Mouse (Mus musculus): ENCODE measurements around the gene Ranbp17. TPM values are rescaled to one million over a fixed set of nuclear protein-coding genes. Genes with fewer than 3 reads are reported as not detected.
A peak's percentile ranks its signal among the peaks of the same experiment; 100 is the strongest.

The Ranbp17 gene
- polyA plus RNA-seq, 2 experiments: 1.7 to 3.3 TPM

DNA sequence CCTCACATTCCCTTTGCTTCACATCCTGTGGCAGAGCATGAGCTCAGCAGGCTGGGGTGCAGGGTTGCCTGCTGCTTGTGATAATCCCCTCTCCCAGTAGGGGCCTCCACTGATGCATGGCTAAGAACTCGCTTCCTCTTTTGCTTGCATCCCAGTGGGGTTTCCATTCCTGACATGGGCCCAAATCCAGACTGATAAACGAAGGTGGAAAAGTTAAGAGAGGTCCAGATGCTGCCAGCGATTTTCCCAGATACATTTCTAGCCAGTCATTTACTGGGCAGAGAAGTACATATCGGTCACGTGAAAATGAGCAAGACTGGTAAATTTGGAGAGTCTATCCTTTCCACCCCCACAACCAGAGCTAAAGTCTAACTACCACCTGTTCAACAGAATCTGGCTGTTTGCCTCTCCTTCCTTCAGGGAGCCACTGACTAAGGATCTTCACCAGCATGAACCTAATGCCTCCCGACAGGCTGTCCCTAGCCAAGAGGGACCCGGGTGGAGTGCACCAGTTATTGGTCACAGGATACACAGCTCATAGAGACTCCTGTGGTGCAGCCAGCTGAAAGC lies 176.9 kb downstream of the Ranbp17 start:
- TF ChIP-seq CTCF (IDR thresholded peaks at IDR 0.05; ENCODE audit: low read depth) (peak; percentile 61), EP300 (IDR thresholded peaks at IDR 0.05; ENCODE audit: low read depth) (no peak)
- Histone ChIP-seq H3K9ac (replicated peaks) (no peak overlapping the region), H3K27me3 (ENCODE audit: control insufficient read depth, insufficient read depth, low read length) (no peaks in the 10 kb centered on the region), H3K9me3 (ENCODE audit: control insufficient read depth, low read length) (no peaks in the 10 kb centered on the region), H3K4me3 (ENCODE audit: insufficient read depth in 1 of 2, low read depth in 2 of 2, low read length in 2 of 2) (no peak overlapping the region), H3K27ac (no peak overlapping the region), H3K36me3 (replicated peaks; ENCODE audit: control insufficient read depth, insufficient read depth, low read depth) (no peaks in the 10 kb centered on the region), H3K4me1 (replicated peaks; ENCODE audit: control insufficient read depth in 2 of 2, insufficient read depth in 2 of 2, low read length in 1 of 2) (no peaks in the 10 kb centered on the region), H3K4me2 (ENCODE audit: low read depth) (no peak overlapping the region)
- DNase-seq (ENCODE audit: low read depth in 3 of 3, low spot score in 3 of 3) (no peak), ATAC-seq (ENCODE audit: insufficient read depth) (no peak)
- WGBS (ENCODE audit: insufficient replicate concordance): 44% methylated on average over 7 of the region's 7 CpGs

DNA sequence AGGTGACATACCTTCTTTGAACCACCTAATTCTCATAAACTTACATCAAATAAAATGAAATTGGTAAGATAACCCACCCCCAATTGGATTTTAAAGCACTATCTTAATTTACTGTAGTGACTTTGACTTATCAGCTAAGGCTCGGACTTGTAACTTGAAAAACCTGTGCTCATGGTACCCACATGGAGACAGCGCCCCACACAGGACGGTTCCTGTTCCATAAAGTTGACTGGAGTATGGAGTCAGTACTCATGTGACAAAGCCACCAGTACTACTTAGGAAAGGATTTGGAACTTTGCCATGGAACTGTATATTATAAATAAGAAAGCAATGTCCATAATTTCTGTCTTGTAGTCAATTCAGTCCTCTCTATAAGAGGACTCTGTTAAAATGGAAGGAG lies 177.9 kb downstream of the Ranbp17 start:
- WGBS (ENCODE audit: insufficient replicate concordance): 73% methylated on average over 3 of the region's 3 CpGs
- no peak for ATAC-seq (ENCODE audit: insufficient read depth)
- H3K9ac ChIP-seq (replicated peaks): no peak overlapping the region
- H3K27ac ChIP-seq: no peak overlapping the region
- no peak overlapping the region for H3K4me2 ChIP-seq (ENCODE audit: low read depth)
- no peak for TF ChIP-seq EP300 (IDR thresholded peaks at IDR 0.05; ENCODE audit: low read depth)
- no peak for TF ChIP-seq CTCF (IDR thresholded peaks at IDR 0.05; ENCODE audit: low read depth)
- H3K36me3 ChIP-seq (replicated peaks; ENCODE audit: control insufficient read depth, insufficient read depth, low read depth): no peaks in the 10 kb centered on the region
- no peak for DNase-seq (ENCODE audit: low read depth in 3 of 3, low spot score in 3 of 3)
- no peaks in the 10 kb centered on the region for H3K9me3 ChIP-seq (ENCODE audit: control insufficient read depth, low read length)
- H3K27me3 ChIP-seq (ENCODE audit: control insufficient read depth, insufficient read depth, low read length): no peaks in the 10 kb centered on the region
- no peak overlapping the region for H3K4me3 ChIP-seq (ENCODE audit: insufficient read depth in 1 of 2, low read depth in 2 of 2, low read length in 2 of 2)
- no peaks in the 10 kb centered on the region for H3K4me1 ChIP-seq (replicated peaks; ENCODE audit: control insufficient read depth in 2 of 2, insufficient read depth in 2 of 2, low read length in 1 of 2)

- H3K36me3 ChIP-seq (replicated peaks; ENCODE audit: control insufficient read depth, insufficient read depth, low read depth): no peaks in the 10 kb centered on the region
- 54% methylated on average over 5 of the region's 5 CpGs for WGBS (ENCODE audit: insufficient replicate concordance)
- H3K9ac ChIP-seq (replicated peaks): no peak overlapping the region
- H3K4me2 ChIP-seq (ENCODE audit: low read depth): no peak overlapping the region
- no peaks in the 10 kb centered on the region for H3K27me3 ChIP-seq (ENCODE audit: control insufficient read depth, insufficient read depth, low read length)
- H3K4me3 ChIP-seq (ENCODE audit: insufficient read depth in 1 of 2, low read depth in 2 of 2, low read length in 2 of 2): no peak overlapping the region
- no peak overlapping the region for H3K27ac ChIP-seq
- TF ChIP-seq EP300 (IDR thresholded peaks at IDR 0.05; ENCODE audit: low read depth) (no peak), CTCF (IDR thresholded peaks at IDR 0.05; ENCODE audit: low read depth) (no peak)
- ATAC-seq (ENCODE audit: insufficient read depth): no peak
- H3K9me3 ChIP-seq (ENCODE audit: control insufficient read depth, low read length): no peaks in the 10 kb centered on the region
- DNase-seq (ENCODE audit: low read depth in 3 of 3, low spot score in 3 of 3): no peak
- H3K4me1 ChIP-seq (replicated peaks; ENCODE audit: control insufficient read depth in 2 of 2, insufficient read depth in 2 of 2, low read length in 1 of 2): no peaks in the 10 kb centered on the region
These were observed 181.4 kb downstream of the Ranbp17 start for GRCm38 (mm10) chr11:33332137-33332536.

- H3K36me3 ChIP-seq (replicated peaks; ENCODE audit: control insufficient read depth, insufficient read depth, low read depth): no peaks in the 10 kb centered on the region
- no peak overlapping the region for H3K9ac ChIP-seq (replicated peaks)
- no peak for ATAC-seq (ENCODE audit: insufficient read depth)
These were observed 194.4 kb downstream of the Ranbp17 start for GRCm38 (mm10) chr11:33319006-33319611.

GRCm38 (mm10) chr11:33309566-33309965 lies 204.0 kb downstream of the Ranbp17 start:
- ATAC-seq (ENCODE audit: insufficient read depth) (no peak), DNase-seq (ENCODE audit: low read depth in 3 of 3, low spot score in 3 of 3) (no peak)
- WGBS (ENCODE audit: insufficient replicate concordance): 75% methylated on average over 4 of the region's 4 CpGs
- TF ChIP-seq CTCF (IDR thresholded peaks at IDR 0.05; ENCODE audit: low read depth): no peak
- TF ChIP-seq EP300 (IDR thresholded peaks at IDR 0.05; ENCODE audit: low read depth): no peak
- Histone ChIP-seq H3K4me2 (ENCODE audit: low read depth) (no peak overlapping the region), H3K9ac (replicated peaks) (no peak overlapping the region), H3K4me3 (ENCODE audit: insufficient read depth in 1 of 2, low read depth in 2 of 2, low read length in 2 of 2) (no peak overlapping the region), H3K36me3 (replicated peaks; ENCODE audit: control insufficient read depth, insufficient read depth, low read depth) (no peaks in the 10 kb centered on the region), H3K4me1 (replicated peaks; ENCODE audit: control insufficient read depth in 2 of 2, insufficient read depth in 2 of 2, low read length in 1 of 2) (no peaks in the 10 kb centered on the region), H3K27ac (no peak overlapping the region), H3K9me3 (ENCODE audit: control insufficient read depth, low read length) (no peaks in the 10 kb centered on the region), H3K27me3 (ENCODE audit: control insufficient read depth, insufficient read depth, low read length) (no peaks in the 10 kb centered on the region)

More at GRCm38 (mm10) chr11:33319006-33319611, 194.4 kb downstream of the Ranbp17 start:
- TF ChIP-seq CTCF (IDR thresholded peaks at IDR 0.05; ENCODE audit: low read depth) (no peak), EP300 (IDR thresholded peaks at IDR 0.05; ENCODE audit: low read depth) (no peak)
- Histone ChIP-seq H3K4me1 (replicated peaks; ENCODE audit: control insufficient read depth in 2 of 2, insufficient read depth in 2 of 2, low read length in 1 of 2) (no peaks in the 10 kb centered on the region), H3K9me3 (ENCODE audit: control insufficient read depth, low read length) (no peaks in the 10 kb centered on the region), H3K4me2 (ENCODE audit: low read depth) (no peak overlapping the region), H3K27me3 (ENCODE audit: control insufficient read depth, insufficient read depth, low read length) (no peaks in the 10 kb centered on the region), H3K4me3 (ENCODE audit: insufficient read depth in 1 of 2, low read depth in 2 of 2, low read length in 2 of 2) (no peak overlapping the region), H3K27ac (no peak overlapping the region)
- DNase-seq (ENCODE audit: low read depth in 3 of 3, low spot score in 3 of 3): no peak
- WGBS (ENCODE audit: insufficient replicate concordance): 68% methylated on average over 7 of the region's 7 CpGs
